Mouse (Mus musculus) intestine, embryonic 16.5 days (tissue): ENCODE results near the gene Klhl32. TPM values are rescaled to one million over a fixed set of nuclear protein-coding genes. Genes with fewer than 3 reads are reported as not detected.

ENCODE experiments used
- polyA plus RNA-seq: library from polyadenylated mRNA; unstranded; fragments of >200 nt; fragmentation: Nextera tagmentation; extraction: Ambion mirVana; gene quantifications from 2 replicates; pipeline ENCODE4 v1.2.1, GENCODE M21; 2015

Gene Klhl32
- polyA plus RNA-seq, 1 experiment from 2014 or later: 3.3 TPM

Other genes with a start within 250 kb of the Klhl32 start
- 50.2 and 55.8 TPM in 2 replicates for gene Ndufaf4, start 47.0 kb upstream of the Klhl32 start, polyA plus RNA-seq
- gene Gpr63, start 115.3 kb upstream of the Klhl32 start, polyA plus RNA-seq: 0.42 and 0.77 TPM in 2 replicates